Mouse (Mus musculus) liver, adult 2 months (tissue): ENCODE data around the gene Ruvbl1.

Source experiments
- CTCF ChIP-seq: fragments of 200-500 bp; IDR thresholded peaks from 2 replicates; pipeline ENCODE4 v1.5.1; 2011; ENCODE audit warnings: low read depth, low read length, control low read depth
- POLR2A ChIP-seq: fragments of 200-500 bp; IDR thresholded peaks from 2 replicates; pipeline ENCODE4 v1.6.1; 2011; ENCODE audit warnings: low read length, control low read depth; ENCODE audit not compliant: insufficient read depth; ENCODE audit errors: extremely low read depth

DNA sequence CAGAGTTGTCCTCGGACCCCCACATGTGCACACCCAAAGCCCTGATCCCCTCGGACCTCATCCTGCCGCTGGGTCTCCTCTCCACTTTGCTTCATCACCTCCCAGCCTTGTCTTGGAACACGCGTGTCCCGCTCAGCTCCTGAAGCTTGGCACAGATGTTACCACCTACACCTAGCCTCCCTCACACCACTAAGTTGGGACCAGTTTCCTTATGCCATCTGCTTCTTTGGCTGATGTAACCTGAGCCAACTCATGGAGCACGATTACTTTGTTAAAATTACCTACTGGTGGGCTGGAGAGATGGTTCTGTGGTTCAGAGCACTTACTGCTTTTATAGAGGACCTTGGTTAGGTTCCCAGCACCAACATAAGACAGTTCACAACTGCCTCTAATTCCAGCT is 56.6 kb downstream of the Ruvbl1 start:
- no peak for TF ChIP-seq CTCF
- no peak for TF ChIP-seq POLR2A
